Mouse (Mus musculus) lung, embryonic 16.5 days (tissue): ENCODE data around the gene Paqr7. TPM values are rescaled to one million over a fixed set of nuclear protein-coding genes. Genes with fewer than 3 reads are reported as not detected.

Experiments used
- ATAC-seq: fragments of 200-750 bp; cut with Nextera tagmentation; 2 replicates; pipeline ENCODE4 v1.8.0; 2017; ENCODE audit warnings: low read depth, mild to moderate bottlenecking, moderate library complexity
- H3K27ac ChIP-seq: fragments of 300-500 bp; sonication (generic); 2 replicates; pipeline ENCODE4 v1.5.1; 2014; ENCODE audit warnings: mild to moderate bottlenecking, control low read depth, low read length
- H3K27me3 ChIP-seq: fragments of 300-500 bp; sonication (generic); 2 replicates; pipeline ENCODE4 v1.6.1; 2014; ENCODE audit warnings: low read depth, low read length, mixed read lengths; ENCODE audit not compliant: control insufficient read depth, insufficient read depth
- H3K36me3 ChIP-seq: fragments of 300-500 bp; sonication (generic); 2 replicates; pipeline ENCODE4 v1.6.1; 2014; ENCODE audit warnings: low read length; ENCODE audit not compliant: control insufficient read depth, insufficient read depth
- H3K4me1 ChIP-seq: fragments of 300-500 bp; sonication (generic); replicated peaks from 2 replicates; pipeline ENCODE4 v1.6.1; 2014; ENCODE audit warnings: low read length, mixed read lengths; ENCODE audit not compliant: control insufficient read depth, insufficient read depth
- H3K4me2 ChIP-seq: fragments of 300-500 bp; sonication (generic); 2 replicates; pipeline ENCODE4 v1.6.1; 2014; ENCODE audit warnings: low read depth, low read length, control low read depth
- H3K4me3 ChIP-seq: fragments of 300-500 bp; sonication (generic); 2 replicates; pipeline ENCODE4 v1.5.1; 2014; ENCODE audit warnings: mild to moderate bottlenecking, low read length, control low read depth
- H3K9ac ChIP-seq: fragments of 300-500 bp; sonication (generic); 2 replicates; pipeline ENCODE4 v1.6.1; 2014; ENCODE audit warnings: low read length, control low read depth
- H3K9me3 ChIP-seq: fragments of 300-500 bp; sonication (generic); 2 replicates; pipeline ENCODE4 v1.6.1; 2016; ENCODE audit warnings: low read length; ENCODE audit not compliant: control insufficient read depth
- WGBS: fragments of 180-500 bp; shearing (Covaris S2); extraction: QIAGEN DNeasy Blood & Tissue Kit; methylation state at CpG from one replicate; pipeline ENCODE4 v1.1.7; 2014; 5-methylcytosine and 5-hydroxymethylcytosine counted together
- microRNA-seq: library from miRNA; unstranded; fragments of <30 nt; microRNA quantifications from one replicate; pipeline ENCODE4, GENCODE M21; 2016
- polyA plus RNA-seq: library from polyadenylated mRNA; unstranded; fragments of >200 nt; fragmentation: Nextera tagmentation; extraction: Ambion mirVana; gene quantifications from 2 replicates; pipeline ENCODE4 v1.2.1, GENCODE M21; 2015

Gene Paqr7
- polyA plus RNA-seq, 1 experiment from 2014 or later = 6.9 TPM

GRCm38 (mm10) chr4:134551494-134552316 is 55.2 kb downstream of the Paqr7 start, which contains the start of gene Selenon:
Gene Selenon (minus strand): TSS chr4:134552166.
- peak within 1 kb of the TSS; percentile 95 for H3K9ac ChIP-seq
- H3K4me2 ChIP-seq = peak within 1 kb of the TSS; percentile 82
- ATAC-seq = peak; percentile 94
- peaks cover 30% of the 10 kb centered on the region for H3K4me1 ChIP-seq
- peaks cover 7% of the 10 kb centered on the region for H3K9me3 ChIP-seq
- H3K27ac ChIP-seq = peak within 1 kb of the TSS; percentile 85
- WGBS = 1% methylated on average over 45 of the region's 67 CpGs
- peak within 1 kb of the TSS; percentile 85 for H3K4me3 ChIP-seq
- no peaks in the 10 kb centered on the region for H3K27me3 ChIP-seq
- H3K36me3 ChIP-seq = peaks cover 12% of the 10 kb centered on the region

GRCm38 (mm10) chr4:134553631-134554030 is 57.1 kb downstream of the Paqr7 start:
- H3K9ac ChIP-seq = no peak overlapping the region
- H3K27me3 ChIP-seq = no peaks in the 10 kb centered on the region
- H3K9me3 ChIP-seq = peaks cover 7% of the 10 kb centered on the region
- peaks cover 20% of the 10 kb centered on the region for H3K4me1 ChIP-seq
- H3K4me2 ChIP-seq = no peak overlapping the region
- ATAC-seq = no peak
- 79% methylated on average over 1 of the region's 1 CpGs for WGBS
- H3K4me3 ChIP-seq = no peak overlapping the region
- no peak overlapping the region for H3K27ac ChIP-seq
- peaks cover 8% of the 10 kb centered on the region for H3K36me3 ChIP-seq

GRCm38 (mm10) chr4:134555956-134556580 is 59.6 kb downstream of the Paqr7 start:
- 64% methylated on average over 8 of the region's 8 CpGs for WGBS
- H3K27ac ChIP-seq = no peak overlapping the region
- H3K36me3 ChIP-seq = no peaks in the 10 kb centered on the region
- no peak overlapping the region for H3K4me2 ChIP-seq
- no peak overlapping the region for H3K9ac ChIP-seq
- H3K27me3 ChIP-seq = no peaks in the 10 kb centered on the region
- no peaks in the 10 kb centered on the region for H3K9me3 ChIP-seq
- H3K4me3 ChIP-seq = no peak overlapping the region
- ATAC-seq = no peak
- H3K4me1 ChIP-seq = peaks cover 15% of the 10 kb centered on the region

- no peak overlapping the region for H3K4me2 ChIP-seq
- H3K4me1 ChIP-seq = peaks cover 7% of the 10 kb centered on the region; the same call in 1 of the 2 replicates
- no peak overlapping the region for H3K4me3 ChIP-seq
- H3K9me3 ChIP-seq = no peaks in the 10 kb centered on the region
- WGBS = 15% methylated on average over 16 of the region's 16 CpGs
- no peaks in the 10 kb centered on the region for H3K36me3 ChIP-seq
- H3K27ac ChIP-seq = peak overlapping the region; percentile 46; the same call in 1 of the 2 replicates
- H3K9ac ChIP-seq = peak overlapping the region; percentile 24; the same call in 1 of the 2 replicates
- no peaks in the 10 kb centered on the region for H3K27me3 ChIP-seq
- ATAC-seq = no peak
These were observed 61.2 kb downstream of the Paqr7 start for GRCm38 (mm10) chr4:134557626-134558249.

GRCm38 (mm10) chr4:134558570-134559113 is 62.1 kb downstream of the Paqr7 start:
- Histone ChIP-seq H3K4me2 (no peak overlapping the region), H3K27me3 (no peaks in the 10 kb centered on the region), H3K27ac (peak overlapping the region; percentile 6; the same call in 1 of the 2 replicates), H3K4me3 (no peak overlapping the region), H3K36me3 (no peaks in the 10 kb centered on the region), H3K9ac (no peak overlapping the region), H3K9me3 (no peaks in the 10 kb centered on the region), H3K4me1 (peaks cover 7% of the 10 kb centered on the region; the same call in 1 of the 2 replicates)
- ATAC-seq = peak; percentile 60; the same call in 1 of the 2 replicates
- WGBS = 38% methylated on average over 9 of the region's 9 CpGs

- no peak overlapping the region for H3K4me2 ChIP-seq
- no peak overlapping the region for H3K4me3 ChIP-seq
- no peak overlapping the region for H3K9ac ChIP-seq
- 74% methylated on average over 7 of the region's 7 CpGs for WGBS
- no peaks in the 10 kb centered on the region for H3K9me3 ChIP-seq
- H3K27me3 ChIP-seq = no peaks in the 10 kb centered on the region
- no peaks in the 10 kb centered on the region for H3K36me3 ChIP-seq
- no peak for ATAC-seq
- H3K4me1 ChIP-seq = peaks cover 7% of the 10 kb centered on the region; the same call in 1 of the 2 replicates
- no peak overlapping the region for H3K27ac ChIP-seq
These were observed 62.7 kb downstream of the Paqr7 start for GRCm38 (mm10) chr4:134559154-134559553.

Small RNAs within 50 kb of the gene (microRNA-seq; reads per million reads assigned to microRNA genes)
- gene Gm23634 = 2.2 reads per million, percentile 4 among the genes with 10 or more reads in this experiment

Other genes starting within 250 kb of the Paqr7 start
- not detected in 2 replicates for gene Gm30191, start 249.8 kb upstream of the Paqr7 start, polyA plus RNA-seq
- gene Grrp1, start 242.6 kb upstream of the Paqr7 start, polyA plus RNA-seq = 9.0 and 11.0 TPM in 2 replicates
- gene Pdik1l, start 208.8 kb upstream of the Paqr7 start, polyA plus RNA-seq = 23.3 and 23.4 TPM in 2 replicates
- 2.6 and 3.1 TPM in 2 replicates for gene Trim63, start 181.6 kb upstream of the Paqr7 start, polyA plus RNA-seq
- gene Slc30a2, start 153.5 kb upstream of the Paqr7 start, polyA plus RNA-seq = 0.29 and 0.43 TPM in 2 replicates
- 1.8 and 2.5 TPM in 2 replicates for gene Extl1, start 112.8 kb upstream of the Paqr7 start, polyA plus RNA-seq
- gene Pafah2, start 100.4 kb upstream of the Paqr7 start, polyA plus RNA-seq = 14.3 and 14.6 TPM in 2 replicates
- gene Stmn1, start 28.4 kb upstream of the Paqr7 start, polyA plus RNA-seq = 1,638 and 1,729 TPM in 2 replicates
- gene Aunip, start 14.3 kb downstream of the Paqr7 start, polyA plus RNA-seq = 14.5 and 15.7 TPM in 2 replicates
- 110 and 111 TPM in 2 replicates for gene Mtfr1l, start 38.7 kb downstream of the Paqr7 start, polyA plus RNA-seq
- gene Selenon, start 55.5 kb downstream of the Paqr7 start, polyA plus RNA-seq = 9.7 and 10.4 TPM in 2 replicates
- 1.9 and 2.1 TPM in 2 replicates for gene Man1c1, start 207.6 kb downstream of the Paqr7 start, polyA plus RNA-seq